Mouse (Mus musculus) right cerebral cortex, postnatal 36 days (tissue): ENCODE results near the gene Cdk9.

ENCODE experiments used
- DNase-seq, 2 experiments: peaks; one replicate each; pipeline ENCODE4 v3.0.0; 2022; ENCODE audit warnings: low spot score in 2 of 2, mixed read lengths in 1 of 2

Gene Cdk9

GRCm38 (mm10) chr2:32680051-32680451 is 32.8 kb downstream of the Cdk9 start:
- DNase-seq, result peak; percentile 62 to 79

- no peak for DNase-seq
These were observed 35.2 kb downstream of the Cdk9 start for GRCm38 (mm10) chr2:32677683-32678082.

GRCm38 (mm10) chr2:32676821-32677220 is 36.1 kb downstream of the Cdk9 start:
- no peak for DNase-seq

- no peak for DNase-seq
These were observed 39.5 kb downstream of the Cdk9 start for GRCm38 (mm10) chr2:32673176-32673917.

GRCm38 (mm10) chr2:32671907-32672595 is 40.8 kb downstream of the Cdk9 start:
- no peak for DNase-seq

- DNase-seq, result no peak
These were observed 41.7 kb downstream of the Cdk9 start for GRCm38 (mm10) chr2:32671147-32671546.

- no peak for DNase-seq
These were observed 43.0 kb downstream of the Cdk9 start for GRCm38 (mm10) chr2:32669876-32670275.

- no peak for DNase-seq
These were observed 44.7 kb downstream of the Cdk9 start for GRCm38 (mm10) chr2:32668176-32668575.

GRCm38 (mm10) chr2:32667775-32668174 is 45.1 kb downstream of the Cdk9 start:
- DNase-seq, result no peak

GRCm38 (mm10) chr2:32665853-32666252 is 47.0 kb downstream of the Cdk9 start:
- no peak for DNase-seq

GRCm38 (mm10) chr2:32665345-32665744 is 47.5 kb downstream of the Cdk9 start:
- no peak for DNase-seq

- no peak for DNase-seq
These were observed 50.6 kb downstream of the Cdk9 start for GRCm38 (mm10) chr2:32662291-32662690.

- DNase-seq, result no peak
These were observed 51.3 kb downstream of the Cdk9 start for GRCm38 (mm10) chr2:32661509-32662107.

- no peak for DNase-seq
These were observed 54.0 kb downstream of the Cdk9 start for GRCm38 (mm10) chr2:32658873-32659272.

GRCm38 (mm10) chr2:32655826-32656225 is 57.0 kb downstream of the Cdk9 start:
- no peak for DNase-seq
